Mouse (Mus musculus): ENCODE data around the gene Mink1. TPM values are rescaled to one million over a fixed set of nuclear protein-coding genes. Genes with fewer than 3 reads are reported as not detected.
A peak's percentile ranks its signal among the peaks of the same experiment; 100 is the strongest.

Mink1 gene
- polyA plus RNA-seq, 1 experiment from 2014 or later = 12.5 TPM

DNA sequence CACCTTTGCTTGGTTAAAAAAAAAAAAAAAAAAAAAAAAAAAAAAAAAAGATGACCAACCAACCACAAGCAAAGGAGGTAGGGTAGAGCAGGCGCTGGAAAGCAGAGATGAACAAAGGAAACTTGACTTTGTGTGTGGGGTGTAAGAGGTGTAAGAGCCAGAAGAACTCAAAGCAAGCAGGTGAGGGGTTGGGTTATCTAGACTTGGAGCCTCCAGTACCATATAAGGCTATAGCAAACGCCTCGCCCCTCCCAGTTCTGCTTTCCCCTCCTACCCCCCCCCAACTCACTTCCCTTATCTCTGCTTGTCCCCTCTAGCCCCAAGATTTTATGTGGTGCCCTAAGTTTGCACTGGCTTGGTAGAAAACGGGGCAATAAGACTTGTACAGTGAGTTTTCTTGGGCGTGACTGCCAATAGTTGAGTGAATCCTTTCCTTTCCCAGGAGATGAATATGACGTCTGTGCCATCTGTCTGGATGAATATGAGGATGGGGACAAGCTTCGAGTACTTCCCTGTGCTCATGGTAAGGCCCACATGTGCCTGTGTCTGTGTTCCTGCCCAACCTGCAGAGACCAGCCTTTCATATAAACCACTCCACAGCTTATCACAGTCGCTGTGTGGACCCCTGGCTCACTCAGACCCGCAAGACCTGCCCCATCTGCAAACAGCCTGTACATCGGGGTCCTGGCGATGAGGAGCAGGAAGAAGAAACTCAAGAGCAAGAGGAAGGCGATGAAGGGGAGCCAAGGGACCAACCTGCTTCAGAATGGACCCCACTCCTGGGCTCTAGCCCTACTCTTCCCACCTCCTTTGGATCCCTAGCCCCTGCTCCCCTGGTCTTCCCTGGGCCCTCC, 87.9 kb downstream of the Mink1 start:
- H3K27me3 ChIP-seq (ENCODE audit: control insufficient read depth, insufficient read depth, low read length) = no peaks in the 10 kb centered on the region
- WGBS = 59% methylated on average over 12 of the region's 12 CpGs
- peak overlapping the region; percentile 100 for H3K4me3 ChIP-seq (replicated peaks; ENCODE audit: low read length)
- H3K27ac ChIP-seq (ENCODE audit: low read length) = peak overlapping the region; percentile 71
- H3K4me1 ChIP-seq (ENCODE audit: control insufficient read depth, insufficient read depth, low read length) = peaks cover 52% of the 10 kb centered on the region
- H3K4me2 ChIP-seq (ENCODE audit: low read depth, low read length) = peak overlapping the region; percentile 79
- no peaks in the 10 kb centered on the region for H3K9me3 ChIP-seq (replicated peaks; ENCODE audit: control insufficient read depth, low read length)
- ATAC-seq (ENCODE audit: insufficient read depth, low FRiP score) = no peak
- peak overlapping the region; percentile 13; the same call in 1 of the 2 replicates for H3K9ac ChIP-seq (ENCODE audit: low read length)
- H3K36me3 ChIP-seq (ENCODE audit: control insufficient read depth, insufficient read depth, low read length) = peaks cover 19% of the 10 kb centered on the region

DNA sequence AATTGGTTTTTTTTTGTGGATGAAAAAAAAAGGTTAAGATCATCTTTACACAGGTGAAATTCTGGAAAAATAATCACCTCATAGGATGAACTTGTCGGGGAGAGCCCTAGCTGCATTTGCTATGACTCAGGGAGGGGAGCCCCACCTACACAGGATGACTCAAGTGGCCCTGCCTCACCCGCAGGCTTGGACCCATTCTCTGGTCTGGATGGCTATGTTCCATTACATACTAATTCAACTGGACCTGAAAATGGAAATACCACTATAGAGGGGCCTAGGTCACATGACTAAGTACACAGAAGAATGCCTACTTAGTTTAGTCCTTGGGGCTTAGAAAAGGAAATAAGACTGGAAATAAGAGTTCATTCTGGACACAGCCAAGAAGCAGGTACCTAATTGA, 88.7 kb downstream of the Mink1 start:
- 57% methylated on average over 2 of the region's 2 CpGs for WGBS
- Histone ChIP-seq H3K36me3 (ENCODE audit: control insufficient read depth, insufficient read depth, low read length) (peaks cover 19% of the 10 kb centered on the region), H3K9me3 (replicated peaks; ENCODE audit: control insufficient read depth, low read length) (no peaks in the 10 kb centered on the region), H3K4me2 (ENCODE audit: low read depth, low read length) (peak overlapping the region; percentile 79), H3K27ac (ENCODE audit: low read length) (peak overlapping the region; percentile 71; the same call in 1 of the 2 replicates), H3K9ac (ENCODE audit: low read length) (no peak overlapping the region), H3K4me3 (replicated peaks; ENCODE audit: low read length) (peak overlapping the region; percentile 100), H3K4me1 (ENCODE audit: control insufficient read depth, insufficient read depth, low read length) (peaks cover 45% of the 10 kb centered on the region), H3K27me3 (ENCODE audit: control insufficient read depth, insufficient read depth, low read length) (no peaks in the 10 kb centered on the region)
- no peak for ATAC-seq (ENCODE audit: insufficient read depth, low FRiP score)

DNA sequence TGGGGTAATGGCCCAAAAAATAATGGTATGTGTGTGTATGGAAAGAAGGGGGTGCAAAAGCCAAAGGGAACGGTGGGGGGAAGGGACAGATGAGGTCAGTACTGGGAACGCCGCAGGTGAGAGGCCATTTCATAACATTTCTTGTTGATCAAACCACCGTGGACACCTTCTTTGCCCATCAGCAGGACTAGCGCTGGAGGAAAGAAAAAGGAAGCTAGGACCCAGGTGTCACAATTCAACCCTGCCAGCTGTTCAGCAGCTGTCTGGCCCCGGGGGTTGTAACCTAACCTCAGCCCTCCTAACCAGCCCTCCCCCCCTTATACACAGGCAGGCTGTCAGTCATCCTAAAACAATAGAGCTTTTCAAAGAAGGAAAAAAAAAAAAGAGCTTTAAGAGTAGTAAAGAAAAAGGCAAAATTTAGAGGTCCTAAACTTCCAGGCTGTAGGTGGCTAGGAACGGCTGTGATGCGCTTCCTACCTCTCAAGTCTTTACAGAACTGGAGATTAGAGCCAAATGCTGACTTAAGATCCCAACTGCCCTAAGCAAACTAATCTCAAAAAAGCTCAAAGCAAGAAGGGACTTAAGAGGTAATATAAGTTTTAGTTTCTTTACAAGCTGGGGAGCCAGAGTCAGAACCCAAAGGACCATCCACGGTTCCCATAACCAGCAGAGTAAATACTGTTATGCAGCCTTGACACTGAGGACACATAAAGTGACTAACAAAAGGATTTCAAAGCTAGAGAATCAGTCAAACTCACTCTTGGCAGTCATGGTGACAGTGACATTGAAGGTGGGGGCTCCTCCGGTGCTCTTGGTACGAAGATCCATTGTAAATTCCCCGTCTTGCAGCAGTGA, 89.6 kb downstream of the Mink1 start:
- peak overlapping the region; percentile 100 for H3K4me3 ChIP-seq (replicated peaks; ENCODE audit: low read length)
- H3K36me3 ChIP-seq (ENCODE audit: control insufficient read depth, insufficient read depth, low read length) = peaks cover 19% of the 10 kb centered on the region
- peak overlapping the region; percentile 99 for H3K9ac ChIP-seq (ENCODE audit: low read length)
- no peak for ATAC-seq (ENCODE audit: insufficient read depth, low FRiP score)
- WGBS = 49% methylated on average over 12 of the region's 12 CpGs
- H3K27me3 ChIP-seq (ENCODE audit: control insufficient read depth, insufficient read depth, low read length) = no peaks in the 10 kb centered on the region
- H3K4me2 ChIP-seq (ENCODE audit: low read depth, low read length) = peak overlapping the region; percentile 79
- H3K9me3 ChIP-seq (replicated peaks; ENCODE audit: control insufficient read depth, low read length) = no peaks in the 10 kb centered on the region
- H3K27ac ChIP-seq (ENCODE audit: low read length) = peak overlapping the region; percentile 99
- peaks cover 53% of the 10 kb centered on the region for H3K4me1 ChIP-seq (ENCODE audit: control insufficient read depth, insufficient read depth, low read length)

- Histone ChIP-seq H3K4me2 (ENCODE audit: low read depth, low read length) (peak overlapping the region; percentile 79), H3K4me3 (replicated peaks; ENCODE audit: low read length) (peak overlapping the region; percentile 100), H3K27me3 (ENCODE audit: control insufficient read depth, insufficient read depth, low read length) (no peaks in the 10 kb centered on the region), H3K27ac (ENCODE audit: low read length) (peak overlapping the region; percentile 99), H3K4me1 (ENCODE audit: control insufficient read depth, insufficient read depth, low read length) (peaks cover 58% of the 10 kb centered on the region), H3K36me3 (ENCODE audit: control insufficient read depth, insufficient read depth, low read length) (peaks cover 19% of the 10 kb centered on the region), H3K9ac (ENCODE audit: low read length) (peak overlapping the region; percentile 99), H3K9me3 (replicated peaks; ENCODE audit: control insufficient read depth, low read length) (no peaks in the 10 kb centered on the region)
- no peak for ATAC-seq (ENCODE audit: insufficient read depth, low FRiP score)
- 34% methylated on average over 6 of the region's 6 CpGs for WGBS
These were observed 90.2 kb downstream of the Mink1 start for GRCm38 (mm10) chr11:70652884-70653344.

GRCm38 (mm10) chr11:70653345-70654197, 90.9 kb downstream of the Mink1 start:
- ATAC-seq (ENCODE audit: insufficient read depth, low FRiP score) = peak; percentile 44
- WGBS = under 1% methylated on average over 54 of the region's 63 CpGs
- Histone ChIP-seq H3K27ac (ENCODE audit: low read length) (peak overlapping the region; percentile 99), H3K27me3 (ENCODE audit: control insufficient read depth, insufficient read depth, low read length) (no peaks in the 10 kb centered on the region), H3K9ac (ENCODE audit: low read length) (peak overlapping the region; percentile 99), H3K4me2 (ENCODE audit: low read depth, low read length) (peak overlapping the region; percentile 79), H3K4me3 (replicated peaks; ENCODE audit: low read length) (peak overlapping the region; percentile 100), H3K9me3 (replicated peaks; ENCODE audit: control insufficient read depth, low read length) (no peaks in the 10 kb centered on the region), H3K4me1 (ENCODE audit: control insufficient read depth, insufficient read depth, low read length) (peaks cover 55% of the 10 kb centered on the region), H3K36me3 (ENCODE audit: control insufficient read depth, insufficient read depth, low read length) (peaks cover 19% of the 10 kb centered on the region)

GRCm38 (mm10) chr11:70654198-70654922, 91.7 kb downstream of the Mink1 start, which contains the start of gene Pfn1:
TSS of gene Pfn1 (minus strand) at chr11:70654644.
- peak within 1 kb of the TSS; percentile 99 for H3K27ac ChIP-seq (ENCODE audit: low read length)
- peaks cover 48% of the 10 kb centered on the region for H3K4me1 ChIP-seq (ENCODE audit: control insufficient read depth, insufficient read depth, low read length)
- peak within 1 kb of the TSS; percentile 92 for H3K4me2 ChIP-seq (ENCODE audit: low read depth, low read length)
- no peaks in the 10 kb centered on the region for H3K27me3 ChIP-seq (ENCODE audit: control insufficient read depth, insufficient read depth, low read length)
- peaks cover 16% of the 10 kb centered on the region for H3K36me3 ChIP-seq (ENCODE audit: control insufficient read depth, insufficient read depth, low read length)
- H3K4me3 ChIP-seq (replicated peaks; ENCODE audit: low read length) = peak within 1 kb of the TSS; percentile 100
- no peaks in the 10 kb centered on the region for H3K9me3 ChIP-seq (replicated peaks; ENCODE audit: control insufficient read depth, low read length)
- peak within 1 kb of the TSS; percentile 99 for H3K9ac ChIP-seq (ENCODE audit: low read length)
- WGBS = under 1% methylated on average over 60 of the region's 61 CpGs
- peak; percentile 38 for ATAC-seq (ENCODE audit: insufficient read depth, low FRiP score)

DNA sequence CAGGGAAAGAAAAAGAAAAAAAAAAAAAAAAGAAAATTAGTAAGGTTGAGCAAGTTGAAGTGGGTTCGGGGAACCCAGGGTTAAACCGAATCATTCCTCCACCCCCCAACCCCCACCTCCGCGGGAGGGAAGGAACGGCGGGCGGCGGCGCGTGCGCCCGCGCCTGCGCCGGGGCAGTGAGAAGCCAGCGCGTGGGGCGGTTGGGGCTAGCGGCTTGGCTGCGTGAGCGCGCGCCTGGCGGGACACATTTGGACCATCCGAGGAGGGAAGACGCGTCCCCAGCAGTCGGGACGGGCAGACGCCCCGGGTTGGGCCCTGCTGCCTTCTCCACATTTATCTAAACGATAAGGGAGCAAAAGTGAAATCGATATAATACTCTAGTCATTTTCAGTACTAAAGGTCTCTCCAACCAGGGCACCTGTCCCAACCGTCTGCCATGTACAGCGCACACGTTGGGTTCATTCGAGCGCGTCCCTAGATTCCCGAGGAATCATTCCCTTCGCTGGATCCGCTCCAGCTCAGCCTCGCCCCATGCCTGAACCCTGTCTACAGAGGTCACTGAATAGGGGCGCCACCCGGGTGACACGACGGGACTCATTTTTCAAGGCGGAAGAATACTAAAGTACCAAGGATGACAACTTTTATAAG, 92.4 kb downstream of the Mink1 start:
- peaks cover 12% of the 10 kb centered on the region for H3K36me3 ChIP-seq (ENCODE audit: control insufficient read depth, insufficient read depth, low read length)
- H3K4me3 ChIP-seq (replicated peaks; ENCODE audit: low read length) = peak overlapping the region; percentile 100
- peak overlapping the region; percentile 92 for H3K4me2 ChIP-seq (ENCODE audit: low read depth, low read length)
- H3K27me3 ChIP-seq (ENCODE audit: control insufficient read depth, insufficient read depth, low read length) = no peaks in the 10 kb centered on the region
- H3K4me1 ChIP-seq (ENCODE audit: control insufficient read depth, insufficient read depth, low read length) = peaks cover 48% of the 10 kb centered on the region
- peak overlapping the region; percentile 99 for H3K9ac ChIP-seq (ENCODE audit: low read length)
- WGBS = under 1% methylated on average over 48 of the region's 48 CpGs
- no peaks in the 10 kb centered on the region for H3K9me3 ChIP-seq (replicated peaks; ENCODE audit: control insufficient read depth, low read length)
- peak overlapping the region; percentile 99 for H3K27ac ChIP-seq (ENCODE audit: low read length)
- ATAC-seq (ENCODE audit: insufficient read depth, low FRiP score) = peak; percentile 63
